Mouse (Mus musculus) small intestine, adult 2 months (tissue): ENCODE results near the gene Zeb2.

Experiments used
- CTCF ChIP-seq: fragments of 200-500 bp; IDR thresholded peaks from 2 replicates; pipeline ENCODE4 v1.5.1; 2012; ENCODE audit warnings: low read depth, mild to moderate bottlenecking, control low read depth, inconsistent platforms, low read length, moderate library complexity, mixed read lengths; ENCODE audit not compliant: insufficient replicate concordance, insufficient read length; ENCODE audit errors: extremely low read depth
- POLR2A ChIP-seq: fragments of 200-500 bp; IDR thresholded peaks from 2 replicates; pipeline ENCODE4 v1.6.1; 2012; ENCODE audit warnings: low read depth, mild to moderate bottlenecking, control low read depth, inconsistent platforms, low read length, moderate library complexity

DNA sequence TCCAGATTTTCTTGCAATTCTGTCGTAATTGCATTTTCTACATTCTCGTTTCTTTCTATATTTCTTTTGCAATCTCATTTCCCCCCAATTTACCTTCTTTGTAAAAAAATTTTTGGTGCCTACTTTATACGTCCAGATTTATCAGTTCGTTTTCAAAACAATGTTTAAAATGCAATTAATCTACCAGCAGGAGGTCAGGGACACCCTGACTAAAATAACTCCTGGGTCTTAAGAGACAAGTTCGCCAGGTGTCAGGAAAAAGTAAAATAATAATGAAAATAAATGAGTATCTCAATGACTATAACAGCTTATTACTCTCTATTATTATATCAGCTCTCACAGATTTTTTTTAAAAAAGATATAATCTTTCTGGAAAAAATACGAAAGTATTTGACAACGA is 397 bp upstream of the Zeb2 start:
- no peak for TF ChIP-seq CTCF
- TF ChIP-seq POLR2A = no peak
